Mouse (Mus musculus): ENCODE data around the gene Gm37240.

Gm37240 gene

DNA sequence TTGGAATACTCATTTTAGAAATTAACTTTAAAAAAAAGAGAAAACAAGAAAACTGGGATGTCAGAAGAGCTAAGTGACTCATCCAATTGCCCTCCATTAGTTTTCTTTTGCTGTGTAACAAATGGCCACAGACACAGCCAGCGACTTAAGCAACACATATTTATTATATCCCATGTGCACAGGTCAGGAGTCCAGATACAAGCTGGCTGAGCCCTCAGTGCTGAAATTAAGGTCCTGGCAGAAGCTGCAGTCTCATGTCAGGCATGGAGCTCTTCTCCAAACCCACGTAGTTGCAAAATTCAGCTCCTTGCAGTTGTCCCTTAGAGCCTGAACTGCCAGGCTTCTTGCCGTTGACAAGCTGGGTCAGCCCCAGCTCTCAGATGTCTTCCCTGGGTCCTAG lies 504.0 kb downstream of the Gm37240 start:
- no peak for DNase-seq

DNA sequence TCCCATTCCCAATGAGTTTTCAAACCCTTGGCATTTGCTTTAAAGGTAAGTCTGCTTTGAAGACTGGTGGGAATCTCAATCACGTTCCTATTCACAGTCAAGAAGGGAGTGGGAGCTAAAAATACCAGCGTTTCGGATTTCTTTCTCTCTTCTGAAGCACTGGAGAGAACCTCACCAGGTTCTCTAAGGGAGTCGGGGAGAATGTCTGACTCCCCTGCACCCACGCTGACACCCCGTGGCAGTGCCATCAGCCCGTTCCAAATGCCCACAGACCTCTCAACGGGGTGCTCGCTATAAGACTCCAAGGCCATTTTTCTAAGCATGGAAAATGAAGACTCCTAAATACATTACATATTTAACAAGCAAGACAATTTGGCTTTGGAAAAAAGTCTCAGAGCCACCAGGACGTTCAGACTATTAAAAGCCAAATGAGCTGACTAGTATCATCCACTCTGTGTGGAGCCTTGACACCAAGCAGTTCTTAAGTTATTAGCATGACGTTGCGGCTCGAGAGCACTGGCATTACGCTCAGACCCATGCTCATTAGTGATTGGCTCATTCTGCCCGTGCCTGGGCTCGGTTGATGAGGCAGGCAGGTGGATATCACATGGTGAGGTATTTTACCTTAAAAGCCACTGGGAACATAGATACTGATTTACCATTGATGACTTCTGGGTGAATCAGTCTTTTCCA lies 508.5 kb downstream of the Gm37240 start:
- no peak for DNase-seq

- peak; percentile 95 for DNase-seq
These were observed 509.2 kb downstream of the Gm37240 start for GRCm38 (mm10) chr3:85377946-85378702.

DNA sequence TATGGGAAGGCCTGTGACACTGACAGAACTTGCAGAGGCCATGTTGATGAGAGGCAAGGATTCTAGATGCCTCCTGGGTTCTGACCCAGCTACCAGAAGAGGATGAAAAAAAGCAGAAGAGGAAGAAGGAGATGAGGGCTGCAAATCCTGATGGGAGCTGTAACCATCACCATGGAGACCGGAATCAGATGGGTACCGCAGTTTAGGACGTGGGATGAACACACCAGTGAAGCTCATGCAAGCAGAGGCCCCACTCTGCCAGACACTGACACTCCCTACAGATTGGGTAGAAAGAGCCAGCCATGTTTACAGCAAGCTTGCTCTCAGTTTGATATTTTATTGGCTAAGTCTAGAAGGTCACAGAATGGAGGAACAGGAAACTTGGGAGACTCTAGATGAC lies 509.8 kb downstream of the Gm37240 start:
- DNase-seq = peak; percentile 86

DNA sequence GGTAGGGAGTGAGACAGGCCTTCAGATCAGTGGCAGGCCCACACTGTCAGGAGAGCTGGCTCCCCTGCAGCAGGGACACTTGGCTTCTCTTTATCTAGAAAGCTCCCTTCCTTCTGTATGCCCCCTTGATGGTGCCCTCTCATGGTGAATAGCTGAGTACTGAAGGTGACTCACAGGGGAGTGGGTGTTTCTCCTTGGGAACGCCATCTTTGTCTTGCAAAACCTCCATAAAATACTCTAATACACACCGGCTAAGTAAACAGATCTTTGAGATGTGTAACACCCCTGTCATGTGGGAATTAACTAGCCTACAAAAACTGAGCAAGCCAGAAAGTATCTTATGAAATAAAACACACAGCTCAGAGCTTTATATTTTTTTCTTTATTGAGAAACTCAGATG lies 510.8 kb downstream of the Gm37240 start:
- no peak for DNase-seq

DNA sequence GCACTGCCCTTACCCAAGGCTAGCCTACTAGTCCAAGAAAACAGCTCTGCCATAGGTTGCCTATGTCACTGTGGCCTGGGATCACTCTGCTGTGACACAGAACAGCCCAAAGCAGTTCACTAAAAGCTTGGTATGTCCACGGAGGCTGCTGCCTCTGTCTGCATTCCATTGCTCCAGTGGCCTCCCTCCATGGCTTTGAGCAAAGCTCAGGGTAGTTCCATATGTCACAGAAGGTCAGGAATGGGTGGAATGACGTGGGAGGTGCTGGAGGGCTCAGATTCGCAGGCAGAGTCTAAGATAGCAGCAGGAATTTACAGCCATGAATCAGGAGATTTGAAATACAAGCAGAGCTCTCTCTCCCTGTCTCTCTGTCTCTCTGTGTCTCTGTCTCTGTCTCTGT lies 514.3 kb downstream of the Gm37240 start:
- no peak for DNase-seq

DNA sequence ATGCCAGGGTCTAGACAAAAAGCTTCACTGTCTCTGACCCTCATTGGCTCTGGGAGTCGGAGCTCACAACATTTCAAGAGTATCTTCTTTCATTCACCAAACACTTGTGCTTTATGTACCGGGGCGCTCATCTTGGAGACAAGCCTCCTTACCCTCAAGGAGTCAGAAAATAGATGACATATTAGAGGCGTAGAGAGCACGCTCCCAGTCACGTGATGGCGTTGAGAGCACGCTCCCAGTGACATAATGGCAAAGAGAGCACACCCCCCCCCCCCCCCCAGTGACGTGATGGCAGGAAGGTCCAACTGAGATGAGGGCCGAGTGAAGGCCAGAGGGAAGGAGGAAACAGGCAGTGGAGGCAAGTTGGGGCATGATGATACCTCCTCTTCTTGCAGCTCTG lies 517.5 kb downstream of the Gm37240 start:
- no peak for DNase-seq

GRCm38 (mm10) chr3:85369157-85369556 lies 518.2 kb downstream of the Gm37240 start:
- peak; percentile 90 for DNase-seq

GRCm38 (mm10) chr3:85368354-85369120 lies 518.8 kb downstream of the Gm37240 start:
- DNase-seq = no peak

DNA sequence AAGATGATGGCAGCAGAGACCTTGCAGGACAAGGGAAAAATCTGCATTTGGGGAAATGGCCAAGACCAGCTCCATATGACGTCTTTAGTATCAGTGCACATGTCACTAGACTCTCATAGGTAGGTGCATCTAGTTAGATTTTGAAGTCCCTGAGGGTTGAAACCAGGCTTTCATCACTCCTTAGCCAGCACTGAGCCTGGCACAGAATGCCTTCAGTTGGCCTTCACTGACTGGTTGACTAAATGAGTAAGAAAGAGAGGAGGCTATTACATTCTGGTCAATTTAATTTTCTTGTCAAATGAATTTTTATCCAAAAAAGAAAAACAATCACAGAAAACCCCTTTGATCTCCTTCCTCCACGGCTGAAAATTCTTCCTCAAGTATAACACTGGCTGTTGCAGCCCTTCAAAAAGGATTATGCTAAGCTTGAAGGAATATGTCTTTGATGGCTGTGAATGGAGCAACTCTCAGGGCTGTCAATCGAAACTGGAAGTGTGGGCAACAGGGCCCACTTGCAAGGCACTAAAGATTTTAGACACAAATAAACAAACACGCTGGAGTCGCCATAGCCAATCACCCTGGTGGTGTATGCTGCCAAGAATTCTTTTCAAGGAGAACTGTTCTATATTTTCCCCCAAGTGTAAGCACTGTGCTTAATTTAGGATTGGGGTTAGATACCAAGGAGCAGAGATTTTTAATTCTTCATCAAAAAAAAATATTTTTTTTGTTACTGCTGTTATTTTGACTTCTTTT lies 522.6 kb downstream of the Gm37240 start:
- no peak for DNase-seq

- DNase-seq = peak; percentile 93
These were observed 524.4 kb downstream of the Gm37240 start for GRCm38 (mm10) chr3:85362883-85363282.

DNA sequence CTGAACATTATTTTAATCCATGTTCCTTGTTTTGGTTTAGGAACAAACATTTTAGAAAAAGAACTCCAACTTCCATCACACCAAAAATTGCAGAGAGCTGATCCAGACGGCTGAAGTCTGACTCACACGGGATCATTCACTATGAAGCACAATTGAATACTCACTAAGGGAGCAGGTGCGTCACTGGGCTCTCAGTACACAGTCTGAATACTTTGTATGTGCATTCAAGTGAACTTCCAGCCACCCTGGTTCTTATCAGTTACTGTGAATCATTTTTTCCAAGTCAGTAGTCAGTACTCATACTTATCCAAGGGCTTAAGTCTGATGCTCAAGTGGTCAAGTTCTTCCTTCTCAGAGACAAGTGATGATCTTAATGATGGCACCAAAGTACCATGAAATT lies 530.9 kb downstream of the Gm37240 start:
- DNase-seq = no peak

- DNase-seq = peak; percentile 83
These were observed 539.3 kb downstream of the Gm37240 start for GRCm38 (mm10) chr3:85348021-85348420.

GRCm38 (mm10) chr3:85341103-85341860 lies 546.0 kb downstream of the Gm37240 start:
- DNase-seq = peak; percentile 89

DNA sequence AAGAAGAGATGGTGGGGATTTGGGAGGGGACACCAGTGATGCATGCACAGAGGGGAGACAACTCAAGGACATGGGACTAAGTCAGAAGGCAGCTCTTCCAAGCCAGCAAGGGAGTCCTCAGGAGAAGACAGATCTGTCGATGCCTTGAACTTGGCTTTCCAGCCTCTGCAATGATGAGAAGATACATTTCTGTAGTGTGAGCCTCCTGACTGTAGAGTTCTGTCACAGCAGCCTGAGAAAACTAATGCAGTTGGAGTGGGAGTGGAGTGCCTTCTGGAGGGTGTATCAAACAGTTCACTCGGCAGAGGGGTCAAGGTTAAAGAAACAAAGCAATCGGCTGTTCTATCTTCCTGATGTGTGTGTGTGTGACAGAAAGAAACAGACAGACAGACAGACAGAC lies 546.8 kb downstream of the Gm37240 start:
- DNase-seq = peak; percentile 71

DNA sequence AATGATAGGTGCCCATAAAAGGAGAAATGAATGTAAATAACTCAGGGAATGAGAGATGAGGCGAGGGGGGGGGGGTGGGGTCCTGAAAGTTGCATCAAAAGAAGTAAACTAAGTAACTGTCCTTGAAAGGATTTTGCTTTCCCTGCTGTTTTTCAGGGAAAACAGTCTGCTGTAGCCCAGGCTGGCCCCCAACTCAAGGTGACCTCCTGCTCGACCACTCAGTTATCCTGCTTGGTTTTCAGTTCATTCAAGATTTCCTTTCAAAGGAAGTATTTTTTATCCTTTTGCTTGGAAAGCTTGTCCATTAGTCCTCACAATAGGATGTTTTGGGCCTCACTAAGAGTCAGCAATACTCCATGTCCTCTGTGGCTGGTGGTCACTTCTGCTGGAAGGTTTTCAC lies 547.4 kb downstream of the Gm37240 start:
- peak; percentile 62 for DNase-seq

GRCm38 (mm10) chr3:85339269-85339820 lies 548.0 kb downstream of the Gm37240 start:
- DNase-seq = peak; percentile 94

DNA sequence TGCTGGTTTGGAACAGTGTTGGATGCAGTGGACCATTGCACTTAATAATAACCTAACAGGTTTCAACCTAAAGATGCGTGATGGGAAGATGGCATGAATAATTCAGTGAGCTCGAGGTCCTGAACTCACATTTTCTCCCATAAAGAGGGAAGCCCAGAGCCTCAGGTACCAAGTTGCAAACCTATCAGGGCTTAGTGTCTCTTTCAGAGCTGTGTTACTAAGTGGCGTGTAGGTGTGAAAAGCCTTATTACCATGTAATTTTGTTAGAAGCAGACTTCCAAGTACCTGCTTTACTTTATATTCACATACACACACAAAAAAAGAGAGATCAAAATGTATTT lies 548.6 kb downstream of the Gm37240 start:
- no peak for DNase-seq

DNA sequence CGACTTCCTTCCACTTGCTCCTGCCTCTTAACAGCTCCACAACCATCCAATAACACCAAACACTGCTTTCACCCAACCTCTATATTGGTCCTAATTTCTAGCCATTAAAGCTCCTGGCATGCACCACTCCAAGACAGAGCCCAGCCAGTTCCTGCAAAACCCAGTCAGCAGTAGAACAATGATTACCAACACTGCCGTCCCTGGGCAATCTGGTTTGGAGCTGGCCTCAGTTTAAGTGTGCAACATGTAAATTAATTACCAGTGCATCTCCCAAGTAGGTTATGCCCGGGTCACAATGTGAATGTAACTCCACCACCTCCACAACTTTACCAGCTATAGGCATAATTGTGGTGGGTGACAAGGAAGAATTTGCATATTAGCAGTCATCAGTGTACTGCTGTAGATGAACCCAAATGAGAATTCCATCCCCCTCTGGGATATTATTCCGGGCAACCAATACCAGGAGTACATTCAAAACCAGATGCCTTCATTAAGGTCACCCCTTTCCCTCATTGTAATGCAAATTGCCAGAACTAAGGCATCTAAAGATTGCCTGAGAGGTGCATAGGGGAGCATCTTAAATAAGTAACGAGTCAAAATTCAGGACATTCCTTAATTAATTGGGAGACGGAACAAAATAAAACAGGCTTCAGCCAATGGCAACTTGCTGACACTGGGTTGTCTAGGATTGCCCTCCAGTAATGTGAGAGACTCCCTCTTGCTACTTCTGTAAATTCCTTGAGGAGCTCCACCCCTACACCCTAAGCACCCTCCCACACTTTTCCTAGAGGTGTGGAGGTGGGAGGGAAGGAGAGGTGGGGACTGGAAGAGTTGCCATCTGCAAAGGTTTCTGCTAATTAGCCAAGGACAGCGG lies 549.2 kb downstream of the Gm37240 start:
- DNase-seq = peak; percentile 53

GRCm38 (mm10) chr3:85335517-85335916 lies 551.8 kb downstream of the Gm37240 start:
- peak; percentile 56 for DNase-seq

DNA sequence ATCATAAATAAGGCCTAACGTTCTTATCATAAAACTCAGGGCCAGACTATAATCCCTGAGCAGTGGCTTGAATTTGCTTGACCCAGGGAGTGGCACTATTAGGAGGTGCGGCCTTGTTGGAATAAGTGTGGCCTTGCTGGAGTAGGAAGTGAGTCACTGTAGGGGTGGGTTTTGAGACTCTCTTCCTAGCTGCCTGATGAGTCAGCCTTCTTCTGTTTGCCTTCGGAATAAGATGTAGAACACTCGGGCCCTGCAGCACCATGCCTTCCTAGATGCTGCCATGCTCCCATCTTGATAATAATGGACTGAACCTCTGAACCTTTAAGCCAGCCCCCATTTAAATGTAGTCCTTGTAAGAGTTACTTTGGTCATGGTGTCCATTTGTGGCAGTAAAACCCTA lies 555.0 kb downstream of the Gm37240 start:
- peak; percentile 70 for DNase-seq

Data from heart, adult 11 months (tissue).